Mouse (Mus musculus) midbrain, embryonic 14.5 days (tissue): ENCODE measurements around the gene Sgk2. TPM values are rescaled to one million over a fixed set of nuclear protein-coding genes. Genes with fewer than 3 reads are reported as not detected.

Source experiments
- ATAC-seq: fragments of 200-750 bp; cut with Nextera tagmentation; 2 replicates; pipeline ENCODE4 v1.8.0; 2017; ENCODE audit warnings: moderate number of reproducible peaks, moderate library complexity; ENCODE audit not compliant: low FRiP score, low TSS enrichment
- DNase-seq: peaks from one replicate; pipeline ENCODE4 v3.0.0-alpha.2; 2015
- H3K27ac ChIP-seq: fragments of 300-500 bp; sonication (generic); replicated peaks from 2 replicates; pipeline ENCODE4 v1.5.1; 2014; ENCODE audit warnings: mild to moderate bottlenecking, low read depth, low read length, moderate library complexity
- H3K27me3 ChIP-seq: fragments of 300-500 bp; sonication (generic); 2 replicates; pipeline ENCODE4 v1.6.1; 2014; ENCODE audit warnings: low read length, control low read depth, mixed read lengths; ENCODE audit not compliant: control insufficient read depth, insufficient read depth
- H3K36me3 ChIP-seq: fragments of 300-500 bp; sonication (generic); 2 replicates; pipeline ENCODE4 v1.6.1; 2014; ENCODE audit warnings: low read length, control low read depth; ENCODE audit not compliant: control insufficient read depth, insufficient read depth
- H3K4me1 ChIP-seq: fragments of 300-500 bp; sonication (generic); 2 replicates; pipeline ENCODE4 v1.6.1; 2014; ENCODE audit warnings: mild to moderate bottlenecking, antibody characterized with exemption, low read length, control low read depth; ENCODE audit not compliant: control insufficient read depth, insufficient read depth
- H3K4me2 ChIP-seq: fragments of 300-500 bp; sonication (generic); 2 replicates; pipeline ENCODE4 v1.6.1; 2014; ENCODE audit warnings: mild to moderate bottlenecking, low read length, moderate library complexity
- H3K4me3 ChIP-seq: fragments of 300-500 bp; sonication (generic); replicated peaks from 2 replicates; pipeline ENCODE4 v1.5.1; 2014; ENCODE audit warnings: low read depth, low read length
- H3K9ac ChIP-seq: fragments of 300-500 bp; sonication (generic); replicated peaks from 2 replicates; pipeline ENCODE4 v1.6.1; 2014; ENCODE audit warnings: mild to moderate bottlenecking, low read length, moderate library complexity
- H3K9me3 ChIP-seq: fragments of 300-500 bp; sonication (generic); 2 replicates; pipeline ENCODE4 v1.6.1; 2016; ENCODE audit warnings: low read length, control low read depth, mixed read lengths; ENCODE audit not compliant: control insufficient read depth
- WGBS: fragments of 180-500 bp; shearing (Covaris S2); extraction: QIAGEN DNeasy Blood & Tissue Kit; methylation state at CpG from one replicate; pipeline ENCODE4 v1.1.7; 2014; 5-methylcytosine and 5-hydroxymethylcytosine counted together
- polyA plus RNA-seq: library from polyadenylated mRNA; unstranded; fragments of >200 nt; fragmentation: Nextera tagmentation; extraction: Ambion mirVana; gene quantifications from 2 replicates; pipeline ENCODE4 v1.2.1, GENCODE M21; 2014

Gene Sgk2
- polyA plus RNA-seq, 1 experiment from 2014 or later: 0.12 TPM

GRCm38 (mm10) chr2:162961321-162961720 lies 25.8 kb upstream of the Sgk2 start:
- Histone ChIP-seq H3K36me3 (no peaks in the 10 kb centered on the region), H3K4me2 (no peak overlapping the region), H3K27ac (no peak overlapping the region), H3K4me1 (no peaks in the 10 kb centered on the region), H3K27me3 (no peaks in the 10 kb centered on the region), H3K9me3 (no peaks in the 10 kb centered on the region), H3K9ac (no peak overlapping the region), H3K4me3 (no peak overlapping the region)
- WGBS: 71% methylated on average over 9 of the region's 10 CpGs
- DNase-seq (no peak), ATAC-seq (no peak)

GRCm38 (mm10) chr2:162966734-162967133 lies 20.4 kb upstream of the Sgk2 start:
- no peak for DNase-seq
- no peak for ATAC-seq
- no peak overlapping the region for H3K4me2 ChIP-seq
- no peak overlapping the region for H3K4me3 ChIP-seq
- H3K27me3 ChIP-seq: no peaks in the 10 kb centered on the region
- no peak overlapping the region for H3K27ac ChIP-seq
- H3K4me1 ChIP-seq: no peaks in the 10 kb centered on the region
- no peaks in the 10 kb centered on the region for H3K36me3 ChIP-seq
- no peaks in the 10 kb centered on the region for H3K9me3 ChIP-seq
- WGBS: 91% methylated on average over 2 of the region's 2 CpGs
- no peak overlapping the region for H3K9ac ChIP-seq

DNA sequence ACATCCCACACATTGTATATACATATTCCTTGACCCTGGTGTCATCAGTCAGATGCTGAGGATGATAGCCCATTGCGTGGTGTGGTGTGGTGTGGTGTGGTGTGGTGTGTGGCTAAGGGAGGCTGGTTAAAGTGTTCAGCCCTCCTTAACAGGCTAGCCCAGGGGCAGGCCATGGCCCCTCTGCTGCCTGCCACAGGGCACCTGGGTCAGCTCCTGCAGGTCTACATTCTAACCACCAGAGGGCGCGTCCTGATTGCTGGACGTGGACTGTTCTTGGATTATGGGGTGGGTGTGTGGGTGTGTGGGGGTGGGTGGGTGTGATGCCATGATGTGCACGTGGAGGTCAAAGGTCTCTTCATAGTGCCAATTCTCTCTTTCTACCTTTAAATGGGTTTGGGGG lies 18.8 kb upstream of the Sgk2 start:
- WGBS: 8% methylated on average over 5 of the region's 5 CpGs
- Histone ChIP-seq H3K9ac (no peak overlapping the region), H3K4me2 (no peak overlapping the region), H3K4me3 (no peak overlapping the region), H3K4me1 (no peaks in the 10 kb centered on the region; the same call in 1 of the 2 replicates), H3K27ac (no peak overlapping the region), H3K9me3 (no peaks in the 10 kb centered on the region), H3K27me3 (no peaks in the 10 kb centered on the region), H3K36me3 (no peaks in the 10 kb centered on the region)
- ATAC-seq: no peak
- DNase-seq: peak; percentile 75

DNA sequence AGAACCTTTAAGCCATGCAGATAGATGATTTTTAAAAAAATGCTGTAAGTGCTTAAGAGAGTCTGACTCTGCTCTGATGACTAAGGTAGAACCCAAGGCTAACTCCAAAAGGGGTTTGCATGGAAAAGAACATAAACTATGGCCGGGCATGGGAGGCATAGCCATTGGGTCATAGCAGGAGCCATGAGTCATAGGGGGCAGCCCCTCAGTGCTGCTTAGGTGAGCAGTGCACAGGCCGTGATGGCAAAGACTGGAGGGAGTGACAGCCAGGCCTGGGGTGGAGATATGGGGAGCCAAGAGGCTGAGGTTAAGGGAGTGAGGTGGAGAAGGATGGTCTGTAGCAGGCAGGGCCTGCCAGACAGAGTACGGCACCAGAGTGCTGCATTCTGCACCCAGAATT lies 18.0 kb upstream of the Sgk2 start:
- Histone ChIP-seq H3K9ac (no peak overlapping the region), H3K27me3 (no peaks in the 10 kb centered on the region), H3K36me3 (no peaks in the 10 kb centered on the region), H3K27ac (no peak overlapping the region), H3K9me3 (no peaks in the 10 kb centered on the region), H3K4me1 (peaks cover 6% of the 10 kb centered on the region; the same call in 1 of the 2 replicates), H3K4me2 (no peak overlapping the region), H3K4me3 (no peak overlapping the region)
- DNase-seq (no peak), ATAC-seq (no peak)
- 83% methylated on average over 3 of the region's 3 CpGs for WGBS

DNA sequence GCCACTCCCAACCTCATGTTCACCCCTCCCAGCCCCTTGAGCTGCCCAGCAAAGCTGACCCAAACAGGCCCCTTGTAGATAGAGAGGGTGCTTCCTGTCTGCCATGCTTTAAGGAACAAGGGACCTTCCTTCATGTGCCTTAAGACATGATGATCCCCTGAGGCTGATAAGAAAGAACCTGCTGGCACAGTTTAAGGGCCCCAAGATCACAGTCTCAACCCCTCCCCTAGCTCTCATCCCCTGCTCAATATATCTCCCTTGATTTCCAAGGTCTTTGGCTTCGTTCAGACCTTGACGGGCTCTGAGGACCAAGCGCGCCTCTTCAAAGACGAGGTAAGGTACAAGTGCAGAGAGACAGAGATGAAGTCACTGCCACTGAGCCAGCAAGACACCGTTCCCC lies 16.2 kb upstream of the Sgk2 start:
- H3K9ac ChIP-seq: no peak overlapping the region
- peaks cover 6% of the 10 kb centered on the region; the same call in 1 of the 2 replicates for H3K4me1 ChIP-seq
- DNase-seq (no peak), ATAC-seq (no peak)
- no peaks in the 10 kb centered on the region for H3K27me3 ChIP-seq
- no peak overlapping the region for H3K27ac ChIP-seq
- H3K36me3 ChIP-seq: no peaks in the 10 kb centered on the region
- 89% methylated on average over 6 of the region's 6 CpGs for WGBS
- H3K9me3 ChIP-seq: no peaks in the 10 kb centered on the region
- H3K4me2 ChIP-seq: no peak overlapping the region
- H3K4me3 ChIP-seq: no peak overlapping the region

- Histone ChIP-seq H3K4me1 (peaks cover 6% of the 10 kb centered on the region; the same call in 1 of the 2 replicates), H3K27me3 (no peaks in the 10 kb centered on the region), H3K4me2 (no peak overlapping the region), H3K4me3 (no peak overlapping the region), H3K27ac (no peak overlapping the region), H3K9ac (no peak overlapping the region), H3K9me3 (no peaks in the 10 kb centered on the region), H3K36me3 (no peaks in the 10 kb centered on the region)
- 69% methylated on average over 7 of the region's 7 CpGs for WGBS
- DNase-seq (no peak), ATAC-seq (no peak)
These were observed 14.4 kb upstream of the Sgk2 start for GRCm38 (mm10) chr2:162972752-162973151.

DNA sequence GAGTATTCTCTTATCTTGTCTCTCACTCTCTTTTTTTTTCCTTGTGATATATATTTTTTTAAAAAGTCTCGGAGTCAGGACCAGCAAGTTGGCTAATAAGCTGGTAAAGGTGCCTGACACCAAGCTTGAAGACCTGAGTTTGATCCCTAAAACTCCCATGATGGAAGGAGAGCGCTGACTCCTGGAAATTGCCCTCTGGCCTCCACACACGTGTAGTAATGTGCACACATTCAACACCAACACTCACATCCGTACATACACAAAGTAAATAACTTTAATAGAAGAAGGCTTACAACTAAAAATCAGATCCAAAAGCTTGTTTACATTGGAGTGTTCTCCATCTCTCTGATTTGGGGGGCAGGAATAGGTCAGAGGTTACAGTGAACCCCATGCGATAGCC lies 13.9 kb upstream of the Sgk2 start:
- Histone ChIP-seq H3K9me3 (no peaks in the 10 kb centered on the region), H3K27ac (no peak overlapping the region), H3K4me3 (no peak overlapping the region), H3K4me1 (peaks cover 6% of the 10 kb centered on the region; the same call in 1 of the 2 replicates), H3K4me2 (no peak overlapping the region), H3K36me3 (no peaks in the 10 kb centered on the region), H3K9ac (no peak overlapping the region), H3K27me3 (no peaks in the 10 kb centered on the region)
- WGBS: 77% methylated on average over 5 of the region's 5 CpGs
- ATAC-seq (no peak), DNase-seq (no peak)

GRCm38 (mm10) chr2:162973637-162974036 lies 13.5 kb upstream of the Sgk2 start:
- Histone ChIP-seq H3K4me2 (no peak overlapping the region), H3K4me3 (no peak overlapping the region), H3K27ac (no peak overlapping the region; the same call in 1 of the 2 replicates), H3K27me3 (no peaks in the 10 kb centered on the region), H3K9ac (no peak overlapping the region), H3K36me3 (no peaks in the 10 kb centered on the region), H3K4me1 (peaks cover 6% of the 10 kb centered on the region; the same call in 1 of the 2 replicates), H3K9me3 (no peaks in the 10 kb centered on the region)
- peak; percentile 37 for DNase-seq
- ATAC-seq: no peak
- WGBS: 24% methylated on average over 11 of the region's 11 CpGs

DNA sequence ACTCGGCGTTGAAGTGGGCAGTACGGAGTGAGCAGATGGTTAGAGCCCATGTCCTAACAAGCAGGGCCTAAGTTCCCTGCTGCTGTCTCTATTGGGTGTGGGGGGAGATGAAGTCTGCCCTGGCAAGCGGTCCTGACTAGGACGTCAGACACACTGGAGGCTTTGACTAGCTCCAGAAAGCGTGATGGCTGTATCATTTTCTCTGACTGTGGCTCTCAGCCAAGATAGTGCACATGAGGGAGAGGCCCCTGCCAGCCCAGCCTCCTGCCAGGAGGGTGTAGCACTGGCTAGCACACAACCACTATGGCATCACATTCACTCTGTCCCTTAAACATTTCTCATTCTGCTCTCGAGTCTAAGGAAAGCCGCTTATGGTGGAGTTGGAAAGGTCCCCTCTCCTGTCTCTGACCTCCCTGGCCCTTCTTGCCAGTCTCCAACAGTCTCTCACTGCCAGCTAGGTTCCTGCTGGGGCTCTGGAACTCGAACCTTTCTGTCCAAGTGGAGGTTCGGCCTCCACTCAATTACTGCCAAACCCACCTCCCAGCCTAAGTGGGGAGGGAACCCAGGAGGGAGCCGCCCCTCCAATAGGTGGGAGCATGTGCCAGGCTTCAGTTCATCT lies 11.9 kb upstream of the Sgk2 start:
- Histone ChIP-seq H3K4me2 (no peak overlapping the region), H3K9ac (no peak overlapping the region), H3K4me1 (peaks cover 6% of the 10 kb centered on the region; the same call in 1 of the 2 replicates), H3K9me3 (no peaks in the 10 kb centered on the region), H3K36me3 (no peaks in the 10 kb centered on the region), H3K4me3 (no peak overlapping the region), H3K27me3 (no peaks in the 10 kb centered on the region), H3K27ac (no peak overlapping the region)
- ATAC-seq (no peak), DNase-seq (peak; percentile 40)
- 76% methylated on average over 11 of the region's 11 CpGs for WGBS
